ENCODE assay signal across 30 mouse cellular contexts in genomic region chr12:40574051-40574450, GRCm38 (mm10).
DNase-seq lines count a peak whose midpoint lies in the region; ATAC-seq and TF ChIP-seq lines count a peak whose summit lies in the region.
"Had no signal": no experiment of that assay in that cellular context is flagged by ENCODE, and none has a peak within 500 bp of the region (broad histone marks: within the 10 kb centered on the region; RNA-seq: fewer than 3 reads in every experiment).

No protein-coding gene starts in this region.

- H3K9ac ChIP-seq in limb, embryonic 14.5 days (ENCODE audit: low read depth, low read length, severe bottlenecking), result no peak overlapping the region
- H3K9ac ChIP-seq: embryonic facial prominence, embryonic 13.5 days; forebrain, embryonic 13.5 days; heart, embryonic 12.5 days; heart, embryonic 15.5 days; hindbrain, embryonic 13.5 days; intestine, embryonic 15.5 days had no signal

- no peak overlapping the region for H3K4me2 ChIP-seq in limb, embryonic 14.5 days (replicated peaks; ENCODE audit: low read depth, low read length, severe bottlenecking)
- H3K4me2 ChIP-seq: embryonic facial prominence, embryonic 13.5 days; forebrain, embryonic 13.5 days; heart, embryonic 12.5 days; heart, embryonic 15.5 days; hindbrain, embryonic 13.5 days; intestine, embryonic 15.5 days had no signal

- no peak for TF ChIP-seq POLR2A in limb, embryonic 14.5 days (IDR thresholded peaks at IDR 0.05; ENCODE audit: borderline replicate concordance, extremely low read depth, insufficient read depth, insufficient read length)

- H3K27me3 ChIP-seq in limb, embryonic 14.5 days (ENCODE audit: control insufficient read depth, insufficient read depth, low read length), result no peaks in the 10 kb centered on the region
- H3K27me3 ChIP-seq in limb, embryonic 10.5 days (ENCODE audit: low read depth, poor library complexity, severe bottlenecking), result no peaks in the 10 kb centered on the region
- H3K27me3 ChIP-seq: CH12.LX; embryonic facial prominence, embryonic 13.5 days; forebrain, embryonic 13.5 days; heart, embryonic 12.5 days; heart, embryonic 15.5 days; hindbrain, embryonic 13.5 days; intestine, embryonic 15.5 days had no signal

- WGBS in limb, embryonic 14.5 days, result 58% methylated on average over 3 of the region's 3 CpGs
- 87% methylated on average over 3 of the region's 3 CpGs for WGBS in limb, embryonic 10.5 days

- DNase-seq in cerebellum, adult 9-10 months, result peak; percentile 53
- DNase-seq in cerebellum, adult 11-12 months, result no peak
- DNase-seq in limb, embryonic 14.5 days (ENCODE audit: low spot score), result peak; percentile 42
- no peak for DNase-seq in limb, embryonic 10.5 days (ENCODE audit: low spot score)
- DNase-seq in 3T3-L1 (ENCODE audit: low read depth, low spot score), result peak; percentile 55
- DNase-seq in ovary, postnatal 14 days (ENCODE audit: low spot score), result no peak
- DNase-seq: adrenal gland, adult 8-10 months; adrenal gland, postnatal 25 days; B cell, adult 2 months; cerebellum, adult 18-20 months; cerebellum, adult 9-11 months; cerebellum, postnatal 25 days; gastrocnemius, postnatal 10 days; gastrocnemius, postnatal 36 days; heart, adult 11 months; heart, postnatal 10 days; heart, postnatal 36 days had no signal

- no peak overlapping the region for H3K4me3 ChIP-seq in limb, embryonic 14.5 days (replicated peaks; ENCODE audit: low read length)
- H3K4me3 ChIP-seq in limb, embryonic 10.5 days, result no peak overlapping the region
- H3K4me3 ChIP-seq: embryonic facial prominence, embryonic 13.5 days; forebrain, embryonic 10.5 days; forebrain, embryonic 13.5 days; heart, embryonic 12.5 days; heart, embryonic 15.5 days; hindbrain, embryonic 10.5 days; hindbrain, embryonic 13.5 days; intestine, embryonic 15.5 days had no signal

- H3K4me1 ChIP-seq in limb, embryonic 14.5 days (ENCODE audit: control insufficient read depth, insufficient read depth, low read length), result peaks cover 4% of the 10 kb centered on the region; the same call in 1 of the 2 replicates
- H3K4me1 ChIP-seq in limb, embryonic 10.5 days, result peaks cover 15% of the 10 kb centered on the region
- H3K4me1 ChIP-seq: intestine, embryonic 15.5 days had no signal

- H3K36me3 ChIP-seq in limb, embryonic 14.5 days (ENCODE audit: control insufficient read depth, insufficient read depth, low read length), result no peaks in the 10 kb centered on the region
- H3K36me3 ChIP-seq in limb, embryonic 10.5 days, result no peaks in the 10 kb centered on the region
- H3K36me3 ChIP-seq: embryonic facial prominence, embryonic 13.5 days; forebrain, embryonic 10.5 days; G1E; heart, embryonic 12.5 days; heart, embryonic 15.5 days; hindbrain, embryonic 10.5 days; hindbrain, embryonic 13.5 days; intestine, embryonic 15.5 days had no signal

- ATAC-seq in limb, embryonic 14.5 days (ENCODE audit: low FRiP score, low read depth), result no peak
- ATAC-seq: activated CD4-positive, CD25-positive, alpha-beta regulatory T cell, adult 4 months; forebrain, embryonic 13.5 days; forebrain, embryonic 16.5 days; hindbrain, embryonic 16.5 days; intestine, embryonic 15.5 days had no signal

- no peak overlapping the region for H3K27ac ChIP-seq in limb, embryonic 14.5 days (replicated peaks; ENCODE audit: low read depth, low read length)
- no peak overlapping the region for H3K27ac ChIP-seq in limb, embryonic 10.5 days
- H3K27ac ChIP-seq: embryonic facial prominence, embryonic 13.5 days; forebrain, embryonic 10.5 days; forebrain, embryonic 13.5 days; heart, embryonic 15.5 days; hindbrain, embryonic 10.5 days; hindbrain, embryonic 13.5 days; intestine, embryonic 15.5 days had no signal

- H3K9me3 ChIP-seq in limb, embryonic 14.5 days (ENCODE audit: control insufficient read depth, low read length), result no peaks in the 10 kb centered on the region
- H3K9me3 ChIP-seq in limb, embryonic 10.5 days (replicated peaks), result no peaks in the 10 kb centered on the region
- H3K9me3 ChIP-seq: embryonic facial prominence, embryonic 13.5 days; forebrain, embryonic 10.5 days; forebrain, embryonic 13.5 days; G1E; heart, embryonic 12.5 days; heart, embryonic 15.5 days; hindbrain, embryonic 10.5 days; hindbrain, embryonic 13.5 days; intestine, embryonic 15.5 days had no signal

Comparison
In these comparisons a context has a peak if more than half of its experiments do, and no peak if none do; other contexts are left out.
1. DNase-seq: peak in cerebellum, adult 9-10 months (single experiment), limb, embryonic 14.5 days (single experiment) and 3T3-L1 (single experiment); none in cerebellum, adult 11-12 months (single experiment), limb, embryonic 10.5 days (single experiment) and ovary, postnatal 14 days (single experiment).